Mouse (Mus musculus) testis, adult 2 months (tissue): Measurements from ENCODE around the gene Spg21.

ENCODE experiments used
- CTCF ChIP-seq: fragments of 200-500 bp; IDR thresholded peaks from 2 replicates; pipeline ENCODE4 v1.5.1; 2012; ENCODE audit warnings: low read depth, mild to moderate bottlenecking, inconsistent platforms, low read length, moderate library complexity; ENCODE audit not compliant: control insufficient read depth, insufficient read depth, insufficient replicate concordance
- POLR2A ChIP-seq: fragments of 200-500 bp; IDR thresholded peaks from 2 replicates; pipeline ENCODE4 v1.6.1; 2012; ENCODE audit warnings: low read depth, mild to moderate bottlenecking, inconsistent platforms, low read length, moderate library complexity; ENCODE audit not compliant: control insufficient read depth

- no peak for TF ChIP-seq POLR2A
- TF ChIP-seq CTCF, result no peak
Measured at GRCm38 (mm10) chr9:65465241-65465640, 4.5 kb downstream of the Spg21 start.
